Mouse (Mus musculus) kidney, adult 2 months (tissue): ENCODE data around the gene Tmem178b.

Experiments
- CTCF ChIP-seq: fragments of 200-500 bp; conservative IDR thresholded peaks from 2 replicates; pipeline ENCODE4 v1.5.1; 2011; ENCODE audit warnings: low read depth, mild to moderate bottlenecking, control low read depth, low read length, moderate library complexity, mixed read lengths; ENCODE audit not compliant: insufficient read depth, insufficient read length
- POLR2A ChIP-seq: fragments of 200-500 bp; IDR thresholded peaks from one replicate; pipeline ENCODE4 v1.6.1; 2011; ENCODE audit warnings: low read depth, low read length, control low read depth

- TF ChIP-seq CTCF (no peak), POLR2A (no peak)
These were observed 239.4 kb downstream of the Tmem178b start for GRCm38 (mm10) chr6:40112488-40112887.
